Mouse (Mus musculus) forebrain, embryonic 14.5 days (tissue): ENCODE measurements at regions not wholly inside any gene's neighbourhood (a gene's known extent, or its start where the extent isn't known, plus 50 kb on each side); places are given as distances from the start of the nearest gene placed in this dataset.
A peak's percentile ranks its signal among the peaks of the same experiment; 100 is the strongest.

Source experiments
- ATAC-seq: fragments of 200-750 bp; cut with Nextera tagmentation; 2 replicates; pipeline ENCODE4 v1.8.0; 2017; ENCODE audit warnings: mild to moderate bottlenecking, moderate library complexity
- DNase-seq: peaks from one replicate; pipeline ENCODE4 v3.0.0-alpha.2; 2015; ENCODE audit warnings: low spot score
- H3K27ac ChIP-seq: fragments of 300-500 bp; sonication (generic); 2 replicates; pipeline ENCODE4 v1.5.1; 2014; ENCODE audit warnings: low read depth, mild to moderate bottlenecking, control low read depth, low read length, moderate library complexity
- H3K27me3 ChIP-seq: fragments of 300-500 bp; sonication (generic); replicated peaks from 2 replicates; pipeline ENCODE4 v1.6.1; 2014; ENCODE audit warnings: low read length, control low read depth, mixed read lengths; ENCODE audit not compliant: control insufficient read depth, insufficient read depth
- H3K36me3 ChIP-seq: fragments of 300-500 bp; sonication (generic); 2 replicates; pipeline ENCODE4 v1.6.1; 2014; ENCODE audit warnings: low read length, control low read depth; ENCODE audit not compliant: control insufficient read depth, insufficient read depth
- H3K4me1 ChIP-seq: fragments of 300-500 bp; sonication (generic); 2 replicates; pipeline ENCODE4 v1.6.1; 2014; ENCODE audit warnings: antibody characterized with exemption, low read length, control low read depth; ENCODE audit not compliant: control insufficient read depth, insufficient read depth
- H3K4me2 ChIP-seq: fragments of 300-500 bp; sonication (generic); 2 replicates; pipeline ENCODE4 v1.6.1; 2014; ENCODE audit warnings: mild to moderate bottlenecking, control low read depth, low read length
- H3K4me3 ChIP-seq: fragments of 300-500 bp; sonication (generic); 2 replicates; pipeline ENCODE4 v1.5.1; 2014; ENCODE audit warnings: low read depth, low read length, control low read depth
- H3K9ac ChIP-seq: fragments of 300-500 bp; sonication (generic); 2 replicates; pipeline ENCODE4 v1.6.1; 2014; ENCODE audit warnings: mild to moderate bottlenecking, low read length, control low read depth, moderate library complexity
- H3K9me3 ChIP-seq: fragments of 300-500 bp; sonication (generic); replicated peaks from 2 replicates; pipeline ENCODE4 v1.6.1; 2016; ENCODE audit warnings: low read length, control low read depth, mixed read lengths; ENCODE audit not compliant: control insufficient read depth
- WGBS: fragments of 180-500 bp; shearing (Covaris S2); extraction: QIAGEN DNeasy Blood & Tissue Kit; methylation state at CpG from one replicate; pipeline ENCODE4 v1.1.7; 2014; 5-methylcytosine and 5-hydroxymethylcytosine counted together

GRCm38 (mm10) chr4:81059356-81059755, 148.9 kb downstream of the Lurap1l start:
- Histone ChIP-seq H3K4me3 (no peak overlapping the region), H3K4me2 (no peak overlapping the region), H3K27me3 (no peaks in the 10 kb centered on the region), H3K9me3 (no peaks in the 10 kb centered on the region), H3K9ac (no peak overlapping the region), H3K27ac (no peak overlapping the region), H3K4me1 (no peaks in the 10 kb centered on the region), H3K36me3 (no peaks in the 10 kb centered on the region)
- 81% methylated on average over 3 of the region's 3 CpGs for WGBS
- peak; percentile 16 for DNase-seq
- ATAC-seq, result peak; percentile 42; the same call in 1 of the 2 replicates

GRCm38 (mm10) chr4:81082290-81082947, 172.0 kb downstream of the Lurap1l start:
- Histone ChIP-seq H3K27me3 (no peaks in the 10 kb centered on the region), H3K4me2 (no peak overlapping the region), H3K27ac (no peak overlapping the region), H3K4me3 (no peak overlapping the region), H3K4me1 (no peaks in the 10 kb centered on the region), H3K9ac (no peak overlapping the region), H3K9me3 (no peaks in the 10 kb centered on the region), H3K36me3 (no peaks in the 10 kb centered on the region)
- no peak for ATAC-seq
- WGBS, result 77% methylated on average over 6 of the region's 6 CpGs
- DNase-seq, result no peak

GRCm38 (mm10) chr4:81085188-81085587, 174.7 kb downstream of the Lurap1l start:
- no peaks in the 10 kb centered on the region for H3K4me1 ChIP-seq
- ATAC-seq (no peak), DNase-seq (no peak)
- no peaks in the 10 kb centered on the region for H3K9me3 ChIP-seq
- H3K27me3 ChIP-seq, result no peaks in the 10 kb centered on the region
- H3K9ac ChIP-seq, result no peak overlapping the region
- 62% methylated on average over 4 of the region's 4 CpGs for WGBS
- H3K4me2 ChIP-seq, result no peak overlapping the region
- no peaks in the 10 kb centered on the region for H3K36me3 ChIP-seq
- no peak overlapping the region for H3K4me3 ChIP-seq
- no peak overlapping the region for H3K27ac ChIP-seq

GRCm38 (mm10) chr4:81096581-81096980, 186.1 kb downstream of the Lurap1l start:
- H3K4me2 ChIP-seq, result no peak overlapping the region
- no peak for ATAC-seq
- no peak for DNase-seq
- H3K9ac ChIP-seq, result no peak overlapping the region
- no peak overlapping the region for H3K27ac ChIP-seq
- H3K4me1 ChIP-seq, result no peaks in the 10 kb centered on the region
- no peaks in the 10 kb centered on the region for H3K27me3 ChIP-seq
- H3K4me3 ChIP-seq, result no peak overlapping the region
- no peaks in the 10 kb centered on the region for H3K9me3 ChIP-seq
- no peaks in the 10 kb centered on the region for H3K36me3 ChIP-seq

GRCm38 (mm10) chr4:81097597-81097996, 187.2 kb downstream of the Lurap1l start:
- 89% methylated on average over 1 of the region's 1 CpGs for WGBS
- no peaks in the 10 kb centered on the region for H3K4me1 ChIP-seq
- no peaks in the 10 kb centered on the region for H3K27me3 ChIP-seq
- no peaks in the 10 kb centered on the region for H3K9me3 ChIP-seq
- H3K27ac ChIP-seq, result no peak overlapping the region
- H3K9ac ChIP-seq, result no peak overlapping the region
- DNase-seq (no peak), ATAC-seq (no peak)
- no peak overlapping the region for H3K4me3 ChIP-seq
- no peak overlapping the region for H3K4me2 ChIP-seq
- no peaks in the 10 kb centered on the region for H3K36me3 ChIP-seq

GRCm38 (mm10) chr4:81101049-81101448, 190.6 kb downstream of the Lurap1l start:
- no peak for ATAC-seq
- no peaks in the 10 kb centered on the region for H3K4me1 ChIP-seq
- WGBS, result 85% methylated on average over 2 of the region's 2 CpGs

GRCm38 (mm10) chr4:81111307-81111706, 200.9 kb downstream of the Lurap1l start:
- 57% methylated on average over 3 of the region's 3 CpGs for WGBS
- H3K36me3 ChIP-seq, result no peaks in the 10 kb centered on the region
- H3K4me2 ChIP-seq, result no peak overlapping the region
- no peak overlapping the region for H3K4me3 ChIP-seq
- DNase-seq, result peak; percentile 37
- H3K27me3 ChIP-seq, result no peaks in the 10 kb centered on the region
- ATAC-seq, result no peak
- no peaks in the 10 kb centered on the region for H3K9me3 ChIP-seq
- H3K4me1 ChIP-seq, result no peaks in the 10 kb centered on the region
- H3K9ac ChIP-seq, result no peak overlapping the region
- no peak overlapping the region for H3K27ac ChIP-seq

More at GRCm38 (mm10) chr4:81101049-81101448, 190.6 kb downstream of the Lurap1l start:
- Histone ChIP-seq H3K9ac (no peak overlapping the region), H3K4me3 (no peak overlapping the region), H3K9me3 (no peaks in the 10 kb centered on the region), H3K27me3 (no peaks in the 10 kb centered on the region), H3K36me3 (no peaks in the 10 kb centered on the region), H3K4me2 (no peak overlapping the region), H3K27ac (no peak overlapping the region)
- DNase-seq, result no peak

- DNase-seq (no peak), ATAC-seq (no peak)
- Histone ChIP-seq H3K27me3 (no peaks in the 10 kb centered on the region), H3K36me3 (no peaks in the 10 kb centered on the region), H3K4me1 (no peaks in the 10 kb centered on the region), H3K9ac (no peak overlapping the region), H3K9me3 (no peaks in the 10 kb centered on the region), H3K27ac (no peak overlapping the region), H3K4me2 (no peak overlapping the region), H3K4me3 (no peak overlapping the region)
- WGBS, result 83% methylated on average over 7 of the region's 7 CpGs
Measured at GRCm38 (mm10) chr4:81116411-81116810, 206.0 kb downstream of the Lurap1l start.

- H3K9ac ChIP-seq, result no peak overlapping the region
- no peak overlapping the region for H3K4me2 ChIP-seq
- 14% methylated on average over 3 of the region's 3 CpGs for WGBS
- no peaks in the 10 kb centered on the region for H3K27me3 ChIP-seq
- H3K27ac ChIP-seq, result no peak overlapping the region
- H3K4me3 ChIP-seq, result no peak overlapping the region
- H3K4me1 ChIP-seq, result no peaks in the 10 kb centered on the region
- H3K36me3 ChIP-seq, result no peaks in the 10 kb centered on the region
- H3K9me3 ChIP-seq, result no peaks in the 10 kb centered on the region
- ATAC-seq (peak; percentile 81), DNase-seq (peak; percentile 67)
Measured at GRCm38 (mm10) chr4:81124155-81124554, 213.7 kb downstream of the Lurap1l start.
